Mouse (Mus musculus): Measurements from ENCODE around the gene S100a4. TPM values are rescaled to one million over a fixed set of nuclear protein-coding genes. Genes with fewer than 3 reads are reported as not detected.

The S100a4 gene
- polyA plus RNA-seq, 1 experiment from 2014 or later: 1.9 TPM

Other genes with a start within 250 kb of the S100a4 start
- 13.6 and 14.2 TPM in 2 replicates for gene Slc27a3, start 213.8 kb upstream of the S100a4 start, polyA plus RNA-seq (2014; fragmentation: Nextera tagmentation; extraction: Ambion mirVana)
- 50.5 and 55.3 TPM in 2 replicates for gene Ints3, start 170.1 kb upstream of the S100a4 start, polyA plus RNA-seq (2014; fragmentation: Nextera tagmentation; extraction: Ambion mirVana)
- gene Npr1, start 137.9 kb upstream of the S100a4 start, polyA plus RNA-seq (2014; fragmentation: Nextera tagmentation; extraction: Ambion mirVana): 2.0 and 2.8 TPM in 2 replicates
- 365 and 366 TPM in 2 replicates for gene Ilf2, start 127.6 kb upstream of the S100a4 start, polyA plus RNA-seq (2014; fragmentation: Nextera tagmentation; extraction: Ambion mirVana)
- gene Snapin, start 112.7 kb upstream of the S100a4 start, polyA plus RNA-seq (2014; fragmentation: Nextera tagmentation; extraction: Ambion mirVana): 66.3 and 68.3 TPM in 2 replicates
- 142 and 151 TPM in 2 replicates for gene Chtop, start 94.3 kb upstream of the S100a4 start, polyA plus RNA-seq (2014; fragmentation: Nextera tagmentation; extraction: Ambion mirVana)
- 5.6 and 6.5 TPM in 2 replicates for gene S100a1, start 89.4 kb upstream of the S100a4 start, polyA plus RNA-seq (2014; fragmentation: Nextera tagmentation; extraction: Ambion mirVana)
- 10.3 and 12.0 TPM in 2 replicates for gene S100a13, start 89.3 kb upstream of the S100a4 start, polyA plus RNA-seq (2014; fragmentation: Nextera tagmentation; extraction: Ambion mirVana)
- gene S100a14, start 76.9 kb upstream of the S100a4 start, polyA plus RNA-seq (2014; fragmentation: Nextera tagmentation; extraction: Ambion mirVana): not detected in 2 replicates
- gene S100a16, start 66.5 kb upstream of the S100a4 start, polyA plus RNA-seq (2014; fragmentation: Nextera tagmentation; extraction: Ambion mirVana): 28.8 and 30.8 TPM in 2 replicates
- gene S100a3, start 43.2 kb upstream of the S100a4 start, polyA plus RNA-seq (2014; fragmentation: Nextera tagmentation; extraction: Ambion mirVana): not detected in 2 replicates
- gene S100a2, start 13.5 kb upstream of the S100a4 start, polyA plus RNA-seq (2014; fragmentation: Nextera tagmentation; extraction: Ambion mirVana): not detected in 2 replicates
- gene Gm42674, start 1.9 kb upstream of the S100a4 start, polyA plus RNA-seq (2014; fragmentation: Nextera tagmentation; extraction: Ambion mirVana): not detected in 2 replicates
- not detected in 2 replicates for gene S100a5, start 4.8 kb downstream of the S100a4 start, polyA plus RNA-seq (2014; fragmentation: Nextera tagmentation; extraction: Ambion mirVana)
- gene S100a6, start 9.1 kb downstream of the S100a4 start, polyA plus RNA-seq (2014; fragmentation: Nextera tagmentation; extraction: Ambion mirVana): 24.3 and 27.0 TPM in 2 replicates
- not detected in 2 replicates for gene S100a7a, start 50.2 kb downstream of the S100a4 start, polyA plus RNA-seq (2014; fragmentation: Nextera tagmentation; extraction: Ambion mirVana)
- gene S100a8, start 65.2 kb downstream of the S100a4 start, polyA plus RNA-seq (2014; fragmentation: Nextera tagmentation; extraction: Ambion mirVana): 3.6 and 6.9 TPM in 2 replicates
- gene S100a9, start 92.0 kb downstream of the S100a4 start, polyA plus RNA-seq (2014; fragmentation: Nextera tagmentation; extraction: Ambion mirVana): 1.6 and 2.9 TPM in 2 replicates
- not detected in 2 replicates for gene Pglyrp4, start 123.1 kb downstream of the S100a4 start, polyA plus RNA-seq (2014; fragmentation: Nextera tagmentation; extraction: Ambion mirVana)
- not detected in 2 replicates for gene Gm5849, start 174.1 kb downstream of the S100a4 start, polyA plus RNA-seq (2014; fragmentation: Nextera tagmentation; extraction: Ambion mirVana)

Measured in forebrain, embryonic 11.5 days (tissue).